ENCODE assay signal across 8 mouse cellular contexts in the genomic region with DNA sequence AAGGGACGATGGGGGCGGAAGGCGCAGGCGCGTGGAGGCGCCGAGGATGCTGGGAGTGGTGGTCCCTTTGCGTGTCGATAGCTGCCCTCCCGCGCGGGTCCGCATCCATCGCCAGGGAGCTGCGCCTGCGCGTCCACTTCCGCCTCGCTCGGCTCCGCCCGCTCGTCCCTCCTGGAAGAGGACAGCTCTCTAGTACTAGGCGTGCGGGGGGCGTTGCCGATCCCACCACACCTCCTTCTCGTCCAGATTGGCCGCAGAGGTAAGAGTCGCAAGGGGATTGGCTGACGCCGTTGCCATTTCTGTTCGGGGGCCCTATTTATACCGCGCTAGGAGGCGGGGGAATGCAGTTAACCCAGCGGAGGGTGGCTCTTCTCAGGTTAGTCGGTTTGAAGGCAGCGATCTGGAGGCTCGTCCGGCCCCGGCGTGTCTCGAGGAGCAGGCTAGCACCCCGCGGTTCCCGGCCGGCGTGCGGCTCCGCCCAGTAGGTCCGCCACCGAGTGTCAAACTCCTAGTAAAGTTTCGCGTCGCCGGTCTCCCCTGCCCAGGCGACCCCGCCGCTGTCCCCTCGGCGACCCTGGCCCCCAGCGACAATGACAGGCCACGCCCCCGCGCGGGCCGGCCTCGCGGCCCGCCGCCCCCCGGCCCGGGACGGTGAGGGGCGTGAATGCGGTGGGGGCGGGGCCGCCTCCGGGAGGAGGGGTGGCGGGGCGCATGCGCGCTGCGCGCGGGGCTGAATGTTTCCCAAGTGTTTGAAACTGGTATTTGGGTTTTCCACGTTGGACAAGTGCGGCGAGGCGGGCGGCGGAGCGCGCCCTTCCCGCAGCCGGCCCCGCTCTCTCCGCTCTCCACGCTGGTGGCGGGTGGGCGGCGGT. TPM values are rescaled to one million over a fixed set of nuclear protein-coding genes. Genes with fewer than 3 reads are reported as not detected.
DNase-seq lines count a peak whose midpoint lies in the region; ATAC-seq lines count a peak whose summit lies in the region.

No protein-coding gene starts in this region.

- no peaks in the 10 kb centered on the region for H3K27me3 ChIP-seq in hindbrain, embryonic 14.5 days (ENCODE audit: control insufficient read depth, insufficient read depth, low read length)

- H3K4me3 ChIP-seq in hindbrain, embryonic 14.5 days (replicated peaks; ENCODE audit: low read length) = peak overlapping the region; percentile 91

- H3K36me3 ChIP-seq in hindbrain, embryonic 14.5 days (replicated peaks; ENCODE audit: control insufficient read depth, insufficient read depth) = no peaks in the 10 kb centered on the region

- under 1% methylated on average over 103 of the region's 103 CpGs for WGBS in hindbrain, embryonic 14.5 days

- peak; percentile 88 for ATAC-seq in hindbrain, embryonic 14.5 days (ENCODE audit: low FRiP score)

- no peaks in the 10 kb centered on the region for H3K9me3 ChIP-seq in hindbrain, embryonic 14.5 days (ENCODE audit: control insufficient read depth, low read length)

- H3K9ac ChIP-seq in hindbrain, embryonic 14.5 days = peak overlapping the region; percentile 93

- H3K4me2 ChIP-seq in hindbrain, embryonic 14.5 days (replicated peaks) = peak overlapping the region; percentile 59

- peak overlapping the region; percentile 100 for H3K27ac ChIP-seq in hindbrain, embryonic 14.5 days

- H3K4me1 ChIP-seq in hindbrain, embryonic 14.5 days (replicated peaks; ENCODE audit: control insufficient read depth, insufficient read depth, low read length) = peaks cover 28% of the 10 kb centered on the region

- peak; percentile 100 for DNase-seq in R1 (ENCODE audit: low read depth, low spot score)
- peak; percentile 99 to 100 for DNase-seq in cerebellum, postnatal 25 days
- DNase-seq in frontal cortex, postnatal 25 days (ENCODE audit: low spot score in 2 of 2) = peak; percentile 95 to 99
- peak; percentile 98 for DNase-seq in hindbrain, embryonic 14.5 days (ENCODE audit: low spot score)
- peak; percentile 100 for DNase-seq in layer of hippocampus, postnatal 36 days
- peak; percentile 100 for DNase-seq in lung, postnatal 36 days
- peak; percentile 100 for DNase-seq in retina, postnatal 1 day
- DNase-seq in urinary bladder, adult 18-20 months (ENCODE audit: low spot score in 2 of 2) = peak; percentile 97 to 99

RNA-seq across cellular contexts. Expression of a gene that starts 0.6 kb away (rescaled TPM):
- polyA plus RNA-seq in hindbrain, embryonic 14.5 days (2014; fragmentation: Nextera tagmentation; extraction: Ambion mirVana) = 37.1 and 37.6 TPM in 2 replicates
- total RNA-seq in layer of hippocampus, postnatal 36 days (2021) = 10 to 100 TPM; 35.3 to 42.6 TPM

RNA-seq across cellular contexts. Expression of a gene that starts 5.4 kb away (rescaled TPM):
- polyA plus RNA-seq in hindbrain, embryonic 14.5 days (2014; fragmentation: Nextera tagmentation; extraction: Ambion mirVana) = 26.0 and 27.0 TPM in 2 replicates
- total RNA-seq in layer of hippocampus, postnatal 36 days (2021) = 10 to 100 TPM; 22.3 to 24.8 TPM

RNA-seq across cellular contexts. Expression of a gene that starts 58.6 kb away (rescaled TPM):
- polyA plus RNA-seq in hindbrain, embryonic 14.5 days (2014; fragmentation: Nextera tagmentation; extraction: Ambion mirVana) = 130 and 145 TPM in 2 replicates
- 10 to 100 TPM; 59.3 to 60.0 TPM for total RNA-seq in layer of hippocampus, postnatal 36 days (2021)

Comparison
In these comparisons a context has a peak if more than half of its experiments do, and no peak if none do; other contexts are left out.
1. Peak in every context shown above with its lines: DNase-seq, ATAC-seq, H3K4me3 ChIP-seq and H3K27ac ChIP-seq.